Mouse (Mus musculus) liver, embryonic 14.5 days (tissue): ENCODE measurements around the gene Fem1a. TPM values are rescaled to one million over a fixed set of nuclear protein-coding genes. Genes with fewer than 3 reads are reported as not detected.

ENCODE experiments used
- ATAC-seq: fragments of 200-750 bp; cut with Nextera tagmentation; 2 replicates; pipeline ENCODE4 v1.8.0; 2017; ENCODE audit warnings: moderate number of reproducible peaks, mild to moderate bottlenecking, moderate library complexity; ENCODE audit not compliant: insufficient read depth
- DNase-seq, 3 experiments: peaks; one replicate each; pipeline ENCODE4 v3.0.0-alpha.2; 2012 to 2013; ENCODE audit warnings: low read depth in 3 of 3, low spot score in 3 of 3
- H3K27ac ChIP-seq: fragments of 300-500 bp; sonication (generic); 2 replicates; pipeline ENCODE4 v1.5.1; 2014; ENCODE audit warnings: moderate library complexity, mild to moderate bottlenecking, control low read depth, inconsistent platforms
- H3K27me3 ChIP-seq: fragments of 300-500 bp; sonication (generic); 2 replicates; pipeline ENCODE4 v1.6.1; 2014; ENCODE audit warnings: mild to moderate bottlenecking, low read length, moderate library complexity; ENCODE audit not compliant: control insufficient read depth, insufficient read depth
- H3K36me3 ChIP-seq: fragments of 300-500 bp; sonication (generic); replicated peaks from 2 replicates; pipeline ENCODE4 v1.6.1; 2014; ENCODE audit warnings: low read depth; ENCODE audit not compliant: control insufficient read depth, insufficient read depth
- H3K4me1 ChIP-seq, 2 experiments: fragments of 200-500 bp in 1 of 2; fragments of 300-500 bp in 1 of 2; sonication (generic) in 1 of 2; replicated peaks; 2 replicates each; pipeline ENCODE4 v1.6.1; 2012 to 2014; ENCODE audit warnings: antibody characterized with exemption in 1 of 2, inconsistent platforms in 1 of 2, low read length in 1 of 2; ENCODE audit not compliant: control insufficient read depth in 2 of 2, insufficient read depth in 2 of 2
- H3K4me2 ChIP-seq: fragments of 300-500 bp; sonication (generic); 2 replicates; pipeline ENCODE4 v1.6.1; 2014; ENCODE audit warnings: low read depth, mild to moderate bottlenecking, control low read depth, moderate library complexity
- H3K4me3 ChIP-seq, 2 experiments: fragments of 200-500 bp in 1 of 2; fragments of 300-500 bp in 1 of 2; sonication (generic) in 1 of 2; 2 replicates each; pipeline ENCODE4 v1.5.1; 2012 to 2014; ENCODE audit warnings: low read depth in 2 of 2, low read length in 2 of 2, mild to moderate bottlenecking in 2 of 2, control low read depth in 1 of 2, inconsistent platforms in 1 of 2, moderate library complexity in 1 of 2; ENCODE audit not compliant: insufficient read depth in 1 of 2
- H3K9ac ChIP-seq: fragments of 300-500 bp; sonication (generic); replicated peaks from 2 replicates; pipeline ENCODE4 v1.6.1; 2014; ENCODE audit warnings: mild to moderate bottlenecking, control low read depth, moderate library complexity
- H3K9me3 ChIP-seq: fragments of 300-500 bp; sonication (generic); 2 replicates; pipeline ENCODE4 v1.6.1; 2016; ENCODE audit warnings: low read length, mixed read lengths; ENCODE audit not compliant: control insufficient read depth
- CTCF ChIP-seq: IDR thresholded peaks from 2 replicates; pipeline ENCODE4 v1.5.1; 2016; ENCODE audit warnings: antibody characterized with exemption, low read depth, control low read depth
- EP300 ChIP-seq: IDR thresholded peaks from 2 replicates; pipeline ENCODE4 v1.6.1; 2016; ENCODE audit warnings: antibody characterized with exemption, low read depth
- WGBS: fragments of 180-500 bp; shearing (Covaris S2); extraction: QIAGEN DNeasy Blood & Tissue Kit; methylation state at CpG from one replicate; pipeline ENCODE4 v1.1.7; 2014; ENCODE audit not compliant: insufficient replicate concordance; 5-methylcytosine and 5-hydroxymethylcytosine counted together
- polyA plus RNA-seq, 2 experiments: library from polyadenylated mRNA; depleted of rRNA in 1 of 2; stranded (reverse) in 1 of 2; unstranded in 1 of 2; fragments of >200 nt; fragmentation: Nextera tagmentation in 1 of 2; extraction: Ambion mirVana in 1 of 2; gene quantifications; 2 replicates each; pipeline versions ENCODE4 v1.2.1 to v1.2.3; 2012 to 2014

The Fem1a gene
- polyA plus RNA-seq, 2 experiments, result 4.9 to 5.8 TPM

- H3K27me3 ChIP-seq, result no peaks in the 10 kb centered on the region; the same call in 1 of the 2 replicates
- peaks cover 27% of the 10 kb centered on the region for H3K36me3 ChIP-seq
- DNase-seq (no peak), ATAC-seq (peak; percentile 14)
- TF ChIP-seq EP300, result no peak
- TF ChIP-seq CTCF, result no peak
- H3K4me2 ChIP-seq, result peak overlapping the region; percentile 88
- peak overlapping the region; percentile 75 for H3K9ac ChIP-seq
- H3K27ac ChIP-seq, result peak overlapping the region; percentile 81
- peaks cover 16 to 26% of the 10 kb centered on the region in 2 experiments for H3K4me1 ChIP-seq
- no peaks in the 10 kb centered on the region for H3K9me3 ChIP-seq
- H3K4me3 ChIP-seq, result peak overlapping the region in 1 of 2 experiments; percentile 80; a peak in 2 of 4 replicates
- 46% methylated on average over 13 of the region's 13 CpGs for WGBS
Measured at GRCm38 (mm10) chr17:56302363-56302996, 45.9 kb downstream of the Fem1a start.

- peaks cover 36% of the 10 kb centered on the region for H3K36me3 ChIP-seq
- H3K27me3 ChIP-seq, result no peaks in the 10 kb centered on the region
- WGBS, result under 1% methylated on average over 43 of the region's 43 CpGs
- peaks cover 16 to 26% of the 10 kb centered on the region in 2 experiments for H3K4me1 ChIP-seq
- DNase-seq, result peak; percentile 96 to 97 (median 96)
- peak within 1 kb of the TSS; percentile 93 for H3K27ac ChIP-seq
- peak within 1 kb of the TSS; percentile 88 for H3K4me2 ChIP-seq
- no peak for TF ChIP-seq CTCF
- no peak; the same call in 1 of the 2 replicates for TF ChIP-seq EP300
- H3K9me3 ChIP-seq, result no peaks in the 10 kb centered on the region
- ATAC-seq, result peak; percentile 85
- peak within 1 kb of the TSS; percentile 88 for H3K9ac ChIP-seq
- H3K4me3 ChIP-seq, result peak within 1 kb of the TSS; percentile 80 to 88
Measured at GRCm38 (mm10) chr17:56303160-56303846, 46.7 kb downstream of the Fem1a start, which contains the start of gene Uhrf1. Gene Uhrf1 (plus strand): TSS chr17:56303321.

GRCm38 (mm10) chr17:56303847-56304586 lies 47.4 kb downstream of the Fem1a start:
- H3K4me1 ChIP-seq, result peaks cover 16 to 26% of the 10 kb centered on the region in 2 experiments
- under 1% methylated on average over 68 of the region's 68 CpGs for WGBS
- no peak for TF ChIP-seq CTCF
- TF ChIP-seq EP300, result no peak

GRCm38 (mm10) chr17:56304718-56305117 lies 48.1 kb downstream of the Fem1a start:
- H3K4me2 ChIP-seq, result peak overlapping the region; percentile 88
- H3K36me3 ChIP-seq, result peaks cover 50% of the 10 kb centered on the region
- no peaks in the 10 kb centered on the region for H3K9me3 ChIP-seq
- no peaks in the 10 kb centered on the region for H3K27me3 ChIP-seq
- H3K4me3 ChIP-seq, result peak overlapping the region; percentile 80 to 88
- H3K4me1 ChIP-seq, result peaks cover 16 to 26% of the 10 kb centered on the region in 2 experiments
- no peak for TF ChIP-seq CTCF
- no peak for TF ChIP-seq EP300
- no peak for DNase-seq
- H3K27ac ChIP-seq, result peak overlapping the region; percentile 3
- H3K9ac ChIP-seq, result peak overlapping the region; percentile 63
- 18% methylated on average over 11 of the region's 11 CpGs for WGBS
- ATAC-seq, result no peak

More at GRCm38 (mm10) chr17:56303847-56304586, 47.4 kb downstream of the Fem1a start:
- peaks cover 43% of the 10 kb centered on the region for H3K36me3 ChIP-seq
- H3K4me2 ChIP-seq, result peak overlapping the region; percentile 88
- peak overlapping the region; percentile 80 to 88 for H3K4me3 ChIP-seq
- peak; percentile 84 for ATAC-seq
- peak; percentile 95 for DNase-seq
- peak overlapping the region; percentile 88 for H3K9ac ChIP-seq
- peak overlapping the region; percentile 93 for H3K27ac ChIP-seq
- H3K27me3 ChIP-seq, result no peaks in the 10 kb centered on the region
- no peaks in the 10 kb centered on the region for H3K9me3 ChIP-seq
